Mouse (Mus musculus): ENCODE data around the gene Slc7a11. TPM values are rescaled to one million over a fixed set of nuclear protein-coding genes. Genes with fewer than 3 reads are reported as not detected.

The Slc7a11 gene
- polyA plus RNA-seq, 1 experiment from 2014 or later, result 0.14 TPM

- H3K27ac ChIP-seq, result no peak overlapping the region
- H3K4me2 ChIP-seq, result no peak overlapping the region
- H3K36me3 ChIP-seq, result no peaks in the 10 kb centered on the region
- WGBS (ENCODE audit: insufficient replicate concordance), result 59% methylated on average over 2 of the region's 2 CpGs
- H3K9me3 ChIP-seq (replicated peaks), result no peaks in the 10 kb centered on the region
- no peak overlapping the region for H3K4me3 ChIP-seq (replicated peaks)
- ATAC-seq (ENCODE audit: low read depth) (no peak), DNase-seq (no peak)
- no peaks in the 10 kb centered on the region for H3K4me1 ChIP-seq (replicated peaks)
- H3K27me3 ChIP-seq, result no peaks in the 10 kb centered on the region
- H3K9ac ChIP-seq, result no peak overlapping the region
Observed at GRCm38 (mm10) chr3:49960581-49960980, 482.8 kb downstream of the Slc7a11 start.

- Histone ChIP-seq H3K4me1 (replicated peaks) (no peaks in the 10 kb centered on the region), H3K4me3 (replicated peaks) (no peak overlapping the region), H3K36me3 (no peaks in the 10 kb centered on the region), H3K27ac (no peak overlapping the region), H3K27me3 (no peaks in the 10 kb centered on the region), H3K9ac (no peak overlapping the region), H3K9me3 (replicated peaks) (no peaks in the 10 kb centered on the region), H3K4me2 (no peak overlapping the region)
- ATAC-seq (ENCODE audit: low read depth), result no peak
- WGBS (ENCODE audit: insufficient replicate concordance), result 21% methylated on average over 2 of the region's 2 CpGs
- no peak for DNase-seq
Observed at GRCm38 (mm10) chr3:49946845-49947244, 496.6 kb downstream of the Slc7a11 start.

- Histone ChIP-seq H3K9ac (no peak overlapping the region), H3K4me1 (replicated peaks) (no peaks in the 10 kb centered on the region), H3K9me3 (replicated peaks) (no peaks in the 10 kb centered on the region), H3K4me3 (replicated peaks) (no peak overlapping the region), H3K36me3 (no peaks in the 10 kb centered on the region), H3K27me3 (no peaks in the 10 kb centered on the region), H3K27ac (no peak overlapping the region), H3K4me2 (no peak overlapping the region)
- DNase-seq (no peak), ATAC-seq (ENCODE audit: low read depth) (no peak)
- 71% methylated on average over 5 of the region's 5 CpGs for WGBS (ENCODE audit: insufficient replicate concordance)
Observed at GRCm38 (mm10) chr3:49944783-49945182, 498.6 kb downstream of the Slc7a11 start.

GRCm38 (mm10) chr3:49937611-49938010, 505.8 kb downstream of the Slc7a11 start:
- Histone ChIP-seq H3K4me2 (no peak overlapping the region), H3K9ac (no peak overlapping the region), H3K4me1 (replicated peaks) (no peaks in the 10 kb centered on the region), H3K27ac (no peak overlapping the region), H3K9me3 (replicated peaks) (no peaks in the 10 kb centered on the region), H3K27me3 (no peaks in the 10 kb centered on the region), H3K4me3 (replicated peaks) (no peak overlapping the region), H3K36me3 (no peaks in the 10 kb centered on the region)
- DNase-seq, result no peak
- 62% methylated on average over 2 of the region's 2 CpGs for WGBS (ENCODE audit: insufficient replicate concordance)
- no peak for ATAC-seq (ENCODE audit: low read depth)

GRCm38 (mm10) chr3:49929496-49929895, 513.9 kb downstream of the Slc7a11 start:
- no peak for ATAC-seq (ENCODE audit: low read depth)
- Histone ChIP-seq H3K9me3 (replicated peaks) (no peaks in the 10 kb centered on the region), H3K36me3 (no peaks in the 10 kb centered on the region), H3K4me1 (replicated peaks) (no peaks in the 10 kb centered on the region), H3K4me2 (no peak overlapping the region), H3K9ac (no peak overlapping the region), H3K27me3 (no peaks in the 10 kb centered on the region), H3K4me3 (replicated peaks) (no peak overlapping the region), H3K27ac (no peak overlapping the region)
- no peak for DNase-seq

- Histone ChIP-seq H3K4me3 (replicated peaks) (no peak overlapping the region), H3K9ac (no peak overlapping the region), H3K27ac (no peak overlapping the region), H3K4me2 (no peak overlapping the region), H3K9me3 (replicated peaks) (no peaks in the 10 kb centered on the region), H3K36me3 (no peaks in the 10 kb centered on the region), H3K4me1 (replicated peaks) (no peaks in the 10 kb centered on the region), H3K27me3 (no peaks in the 10 kb centered on the region)
- 40% methylated on average over 4 of the region's 4 CpGs for WGBS (ENCODE audit: insufficient replicate concordance)
- no peak for DNase-seq
- no peak for ATAC-seq (ENCODE audit: low read depth)
Observed at GRCm38 (mm10) chr3:49928509-49929263, 514.7 kb downstream of the Slc7a11 start.

- H3K9me3 ChIP-seq (replicated peaks), result no peaks in the 10 kb centered on the region
- no peaks in the 10 kb centered on the region for H3K4me1 ChIP-seq (replicated peaks)
- H3K27me3 ChIP-seq, result no peaks in the 10 kb centered on the region
- no peak for ATAC-seq (ENCODE audit: low read depth)
- DNase-seq, result no peak
- no peak overlapping the region for H3K27ac ChIP-seq
- no peak overlapping the region for H3K4me2 ChIP-seq
- no peak overlapping the region for H3K4me3 ChIP-seq (replicated peaks)
- H3K36me3 ChIP-seq, result no peaks in the 10 kb centered on the region
- WGBS (ENCODE audit: insufficient replicate concordance), result 55% methylated on average over 2 of the region's 2 CpGs
- H3K9ac ChIP-seq, result no peak overlapping the region
Observed at GRCm38 (mm10) chr3:49913929-49914328, 529.5 kb downstream of the Slc7a11 start.

GRCm38 (mm10) chr3:49910922-49911321, 532.5 kb downstream of the Slc7a11 start:
- ATAC-seq (ENCODE audit: low read depth) (no peak), DNase-seq (no peak)
- Histone ChIP-seq H3K9me3 (replicated peaks) (no peaks in the 10 kb centered on the region), H3K27ac (no peak overlapping the region), H3K36me3 (no peaks in the 10 kb centered on the region), H3K4me2 (no peak overlapping the region), H3K9ac (no peak overlapping the region), H3K4me1 (replicated peaks) (no peaks in the 10 kb centered on the region), H3K27me3 (no peaks in the 10 kb centered on the region), H3K4me3 (replicated peaks) (no peak overlapping the region)
- 63% methylated on average over 1 of the region's 1 CpGs for WGBS (ENCODE audit: insufficient replicate concordance)

- Histone ChIP-seq H3K27ac (no peak overlapping the region), H3K4me3 (replicated peaks) (no peak overlapping the region), H3K9ac (no peak overlapping the region), H3K9me3 (replicated peaks) (no peaks in the 10 kb centered on the region), H3K27me3 (no peaks in the 10 kb centered on the region), H3K4me1 (replicated peaks) (no peaks in the 10 kb centered on the region), H3K36me3 (no peaks in the 10 kb centered on the region), H3K4me2 (no peak overlapping the region)
- 38% methylated on average over 12 of the region's 12 CpGs for WGBS (ENCODE audit: insufficient replicate concordance)
- DNase-seq (no peak), ATAC-seq (ENCODE audit: low read depth) (no peak)
Observed at GRCm38 (mm10) chr3:49908426-49909341, 534.7 kb downstream of the Slc7a11 start.

- H3K4me1 ChIP-seq (replicated peaks), result no peaks in the 10 kb centered on the region
- no peaks in the 10 kb centered on the region for H3K9me3 ChIP-seq (replicated peaks)
- no peaks in the 10 kb centered on the region for H3K36me3 ChIP-seq
- H3K27ac ChIP-seq, result no peak overlapping the region
- DNase-seq, result no peak
- no peak overlapping the region for H3K9ac ChIP-seq
- no peak for ATAC-seq (ENCODE audit: low read depth)
- no peak overlapping the region for H3K4me2 ChIP-seq
- H3K27me3 ChIP-seq, result no peaks in the 10 kb centered on the region
- H3K4me3 ChIP-seq (replicated peaks), result no peak overlapping the region
Observed at GRCm38 (mm10) chr3:49893945-49894344, 549.5 kb downstream of the Slc7a11 start.

- Histone ChIP-seq H3K9ac (no peak overlapping the region), H3K4me2 (no peak overlapping the region), H3K36me3 (no peaks in the 10 kb centered on the region)
Observed at GRCm38 (mm10) chr3:49887359-49887758, 556.1 kb downstream of the Slc7a11 start.

More at GRCm38 (mm10) chr3:49887359-49887758, 556.1 kb downstream of the Slc7a11 start:
- no peak for ATAC-seq (ENCODE audit: low read depth)
- H3K27ac ChIP-seq, result no peak overlapping the region
- H3K4me1 ChIP-seq (replicated peaks), result no peaks in the 10 kb centered on the region
- no peaks in the 10 kb centered on the region for H3K27me3 ChIP-seq
- no peak for DNase-seq
- no peaks in the 10 kb centered on the region for H3K9me3 ChIP-seq (replicated peaks)
- WGBS (ENCODE audit: insufficient replicate concordance), result 49% methylated on average over 2 of the region's 2 CpGs
- H3K4me3 ChIP-seq (replicated peaks), result no peak overlapping the region
